Mouse (Mus musculus) cerebral cortex, adult 2 months (tissue): ENCODE results near the gene Acsf3.

Experiments used
- WGBS: fragments of 180-500 bp; shearing (Covaris S2); methylation state at CpG from one replicate; pipeline ENCODE4 v1.1.7; 2018; 5-methylcytosine and 5-hydroxymethylcytosine counted together

The Acsf3 gene

GRCm38 (mm10) chr8:122762731-122763266 lies 12.5 kb upstream of the Acsf3 start:
- WGBS, result 54% methylated on average over 12 of the region's 12 CpGs

GRCm38 (mm10) chr8:122763267-122763738 lies 12.0 kb upstream of the Acsf3 start:
- 77% methylated on average over 14 of the region's 14 CpGs for WGBS

DNA sequence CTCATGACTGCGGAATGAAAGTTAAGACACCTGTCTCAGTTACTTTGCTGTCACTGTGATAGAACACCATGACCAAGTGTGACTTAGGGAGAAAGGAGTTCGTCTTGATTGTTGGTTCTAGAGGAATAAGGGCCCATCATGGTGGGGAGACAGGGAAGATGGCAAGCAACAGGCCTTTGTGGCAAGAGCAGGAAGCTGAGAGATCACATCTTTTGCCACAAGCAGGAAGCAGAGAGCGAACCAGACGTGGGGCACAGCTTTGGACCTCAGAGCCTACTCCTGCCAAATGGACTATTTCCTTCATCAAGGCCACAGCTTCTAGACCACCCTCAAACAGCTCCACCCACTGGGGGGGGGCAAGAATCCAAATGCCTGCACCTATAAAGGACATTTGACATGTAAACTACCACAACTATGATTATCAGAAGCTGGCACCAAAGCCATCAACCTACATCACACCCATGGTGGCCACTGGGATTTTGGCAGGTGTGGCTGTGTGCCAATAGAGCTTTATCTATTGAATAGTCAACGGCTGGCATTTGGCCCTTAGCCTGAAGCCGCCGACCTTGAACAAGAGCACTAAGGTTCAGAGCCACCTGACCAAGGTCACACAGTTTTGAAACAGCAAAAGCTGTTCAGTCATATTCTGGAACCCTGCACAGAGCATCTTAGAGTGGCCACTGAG lies 10.4 kb upstream of the Acsf3 start:
- WGBS, result 83% methylated on average over 7 of the region's 7 CpGs

DNA sequence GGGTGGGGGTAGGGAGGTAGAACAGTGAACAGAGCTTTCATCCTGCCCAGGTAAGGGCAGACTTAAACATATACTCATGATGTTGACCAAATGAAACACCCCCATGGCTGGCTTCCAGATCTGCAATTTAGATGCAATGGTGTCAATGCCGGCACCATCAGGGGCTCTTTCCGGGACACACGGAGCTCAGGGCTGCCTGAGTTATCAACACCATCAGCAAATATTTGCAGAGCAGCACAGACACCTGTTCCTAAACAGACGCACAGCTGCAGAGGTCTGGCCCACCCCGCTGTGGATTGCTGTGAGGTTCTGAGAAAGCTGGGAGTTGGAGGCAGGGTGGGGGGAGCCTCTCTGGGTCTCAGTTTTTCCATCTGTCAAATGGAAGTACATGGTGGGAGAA lies 9.1 kb upstream of the Acsf3 start:
- 83% methylated on average over 5 of the region's 5 CpGs for WGBS

DNA sequence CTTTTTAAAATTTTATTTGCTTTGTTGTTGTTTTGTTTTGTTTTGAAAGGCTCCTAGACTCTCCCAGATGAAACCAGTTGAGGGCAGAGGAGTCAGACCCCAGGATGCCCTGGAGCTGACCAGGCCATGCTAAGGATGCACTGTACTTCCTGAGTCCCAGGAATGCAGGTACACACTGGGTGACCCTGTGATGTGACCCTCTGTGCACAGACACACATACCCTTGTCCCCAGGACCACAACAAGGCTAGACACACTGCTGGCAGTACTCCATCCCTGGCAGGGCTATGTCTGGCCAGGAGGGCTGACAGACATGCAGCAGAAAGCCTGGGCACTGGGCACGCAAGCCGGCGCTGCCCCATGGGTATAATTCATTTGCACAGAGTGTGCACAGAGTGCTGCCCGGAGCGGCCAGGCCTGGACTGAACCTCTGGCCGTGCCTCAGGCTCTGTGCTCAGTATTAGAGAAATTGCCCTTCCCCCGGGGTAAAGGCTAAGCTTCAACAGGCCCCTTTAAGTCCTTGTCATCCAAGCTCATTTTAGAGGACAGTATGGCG lies 8.6 kb upstream of the Acsf3 start:
- WGBS, result 80% methylated on average over 8 of the region's 8 CpGs

GRCm38 (mm10) chr8:122767229-122767628 lies 8.1 kb upstream of the Acsf3 start:
- WGBS, result 62% methylated on average over 9 of the region's 9 CpGs

DNA sequence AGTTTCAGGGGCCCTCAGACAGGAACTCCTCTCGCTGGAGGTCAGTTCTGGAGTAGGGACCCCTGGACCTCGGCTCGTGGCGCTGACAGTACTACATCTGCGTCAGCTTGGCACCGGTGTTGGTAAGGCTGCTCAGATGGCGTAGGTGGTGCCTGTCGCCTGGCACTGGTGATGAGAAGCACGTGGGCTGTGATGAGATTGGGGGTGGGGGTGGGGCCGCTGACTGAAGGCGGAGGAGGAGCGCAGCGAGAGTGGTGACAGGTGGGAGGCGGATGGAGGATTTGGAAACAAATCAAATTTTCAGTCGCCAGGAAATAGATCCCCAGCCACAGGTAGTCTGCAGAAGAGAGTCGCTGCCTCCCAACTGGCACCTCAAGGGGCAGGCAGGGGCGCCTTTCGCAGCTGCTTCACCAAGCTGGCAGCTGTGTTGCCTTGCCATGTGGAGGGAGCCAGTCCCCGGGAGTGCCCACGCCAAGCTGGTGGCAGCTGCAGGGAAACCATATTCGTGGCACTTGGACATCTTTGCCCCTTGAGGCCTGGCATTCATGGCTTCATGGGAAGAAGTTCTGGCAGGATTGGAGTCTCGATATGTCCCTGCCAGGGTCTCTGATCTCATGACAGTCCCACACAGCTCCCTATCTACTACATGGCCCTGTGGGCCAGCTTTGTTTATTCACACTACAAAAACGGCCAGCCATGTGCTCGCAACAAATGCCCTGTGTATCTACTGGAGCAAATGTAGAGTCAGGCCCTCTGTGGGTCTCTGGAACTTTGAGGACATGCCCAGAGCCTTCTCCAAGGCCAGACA lies 5.8 kb upstream of the Acsf3 start:
- 28% methylated on average over 24 of the region's 24 CpGs for WGBS

GRCm38 (mm10) chr8:122772431-122773060 lies 2.7 kb upstream of the Acsf3 start:
- WGBS, result 44% methylated on average over 10 of the region's 10 CpGs

- 62% methylated on average over 6 of the region's 6 CpGs for WGBS
These were observed 2.4 kb downstream of the Acsf3 start for GRCm38 (mm10) chr8:122777701-122778100.

- 81% methylated on average over 3 of the region's 3 CpGs for WGBS
These were observed 3.5 kb downstream of the Acsf3 start for GRCm38 (mm10) chr8:122778703-122779239.

- WGBS, result 82% methylated on average over 9 of the region's 9 CpGs
These were observed 4.0 kb downstream of the Acsf3 start for GRCm38 (mm10) chr8:122779255-122779654.

- 81% methylated on average over 1 of the region's 1 CpGs for WGBS
These were observed 9.5 kb downstream of the Acsf3 start for GRCm38 (mm10) chr8:122784756-122785155.

DNA sequence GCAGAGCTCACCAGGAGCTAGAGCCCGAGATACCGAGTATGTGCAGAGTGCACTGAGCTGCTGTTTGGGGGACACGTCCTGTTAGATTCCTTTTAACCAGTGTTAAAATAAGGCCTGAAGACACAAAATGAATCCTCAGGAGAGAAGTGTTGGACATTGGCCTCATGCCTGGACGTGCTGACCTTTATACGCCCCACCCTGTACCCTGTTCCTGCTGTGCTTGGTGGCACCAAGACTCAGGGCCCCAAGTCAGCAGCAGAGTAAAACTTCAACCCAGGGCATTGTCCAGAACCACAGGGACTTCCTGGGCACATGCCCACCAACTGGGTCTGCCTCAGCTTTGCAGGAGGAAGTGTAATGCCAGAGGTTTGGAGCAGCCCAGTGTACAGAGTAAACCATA lies 14.5 kb downstream of the Acsf3 start:
- WGBS, result 98% methylated on average over 5 of the region's 5 CpGs

GRCm38 (mm10) chr8:122793375-122794174 lies 18.3 kb downstream of the Acsf3 start:
- WGBS, result 64% methylated on average over 18 of the region's 18 CpGs

DNA sequence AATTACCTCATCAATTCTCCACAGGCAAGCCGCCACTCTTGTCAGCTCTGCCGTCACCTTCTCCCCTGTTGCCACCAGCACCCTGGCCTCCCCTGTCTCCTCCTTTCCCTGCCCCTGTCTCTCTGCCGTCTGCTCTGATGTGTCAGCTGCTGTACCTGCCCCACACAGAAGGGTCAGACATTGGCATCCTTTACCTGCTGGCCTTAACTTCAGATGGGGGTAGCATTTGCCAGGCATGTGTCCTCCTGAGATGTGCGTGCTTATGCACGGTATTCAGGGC lies 18.8 kb downstream of the Acsf3 start:
- 86% methylated on average over 5 of the region's 5 CpGs for WGBS

- WGBS, result 64% methylated on average over 15 of the region's 15 CpGs
These were observed 28.8 kb downstream of the Acsf3 start for GRCm38 (mm10) chr8:122803906-122804761.

DNA sequence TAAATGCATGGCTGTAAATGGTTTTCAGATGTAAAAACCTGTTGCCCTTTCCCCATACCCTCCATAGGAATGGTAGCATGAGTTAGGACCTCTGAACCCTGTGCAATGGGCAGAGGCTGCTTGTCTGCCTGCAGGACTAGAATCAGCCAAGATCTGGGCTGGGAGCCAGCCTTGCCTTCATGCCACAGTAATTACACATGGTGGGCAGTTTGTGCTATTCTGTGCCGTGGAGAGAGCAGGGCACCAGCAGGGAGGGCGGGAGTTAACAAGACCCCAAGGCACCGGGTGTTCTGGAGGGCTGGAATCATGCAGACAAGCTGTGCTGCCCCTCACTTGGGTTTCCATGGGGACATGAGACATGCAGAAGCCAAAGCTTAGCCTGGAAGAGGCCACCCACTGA lies 30.1 kb downstream of the Acsf3 start:
- WGBS, result 55% methylated on average over 3 of the region's 3 CpGs

DNA sequence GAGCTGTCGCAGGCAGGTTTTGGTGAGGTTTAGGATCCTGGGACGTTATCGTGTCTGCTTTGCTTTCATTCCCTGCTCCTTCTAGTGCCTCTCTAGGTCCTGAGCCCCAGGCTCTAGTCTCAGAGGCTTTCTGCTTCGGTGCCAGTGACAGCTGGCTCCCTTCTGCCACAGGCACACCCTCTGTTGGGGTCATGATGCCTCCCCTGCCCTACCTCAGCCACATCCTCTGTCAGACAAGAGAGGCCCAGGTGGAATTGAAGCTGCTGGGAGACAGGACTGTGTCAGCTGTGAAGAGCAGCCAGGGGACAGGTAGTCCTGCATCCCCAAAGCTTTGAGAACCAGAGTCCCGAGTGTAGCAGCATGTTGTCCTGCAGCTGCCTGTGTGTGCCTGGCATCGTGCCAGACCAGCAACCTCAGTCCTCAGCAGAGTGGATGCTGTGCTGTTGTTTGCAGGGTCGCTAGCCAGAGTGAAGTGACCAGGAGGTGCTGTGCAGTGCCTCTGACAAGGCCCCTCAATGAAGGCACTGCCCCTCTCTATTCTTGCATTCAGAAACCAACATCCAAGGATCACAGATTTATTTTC lies 31.8 kb downstream of the Acsf3 start:
- WGBS, result 74% methylated on average over 7 of the region's 7 CpGs

- WGBS, result 87% methylated on average over 4 of the region's 4 CpGs
These were observed 32.6 kb downstream of the Acsf3 start for GRCm38 (mm10) chr8:122807907-122808306.

- 94% methylated on average over 8 of the region's 8 CpGs for WGBS
These were observed 35.1 kb downstream of the Acsf3 start for GRCm38 (mm10) chr8:122810376-122810775.
